Mouse (Mus musculus) cerebellum, adult 11 months (tissue): Measurements from ENCODE around the gene Sh3rf1.

Source experiments
- DNase-seq: peaks from one replicate; pipeline ENCODE4 v3.0.0; 2022

Sh3rf1 gene

GRCm38 (mm10) chr8:61264881-61265280, 41.2 kb downstream of the Sh3rf1 start:
- DNase-seq, result no peak

GRCm38 (mm10) chr8:61265390-61265789, 41.7 kb downstream of the Sh3rf1 start:
- DNase-seq, result no peak

GRCm38 (mm10) chr8:61267061-61267460, 43.4 kb downstream of the Sh3rf1 start:
- no peak for DNase-seq

GRCm38 (mm10) chr8:61267692-61268091, 44.0 kb downstream of the Sh3rf1 start:
- no peak for DNase-seq

- no peak for DNase-seq
Observed at GRCm38 (mm10) chr8:61268233-61268916, 44.7 kb downstream of the Sh3rf1 start.

- DNase-seq, result no peak
Observed at GRCm38 (mm10) chr8:61270016-61270415, 46.3 kb downstream of the Sh3rf1 start.

GRCm38 (mm10) chr8:61270541-61270940, 46.9 kb downstream of the Sh3rf1 start:
- DNase-seq, result no peak

GRCm38 (mm10) chr8:61270961-61271360, 47.3 kb downstream of the Sh3rf1 start:
- no peak for DNase-seq

GRCm38 (mm10) chr8:61272838-61273237, 49.2 kb downstream of the Sh3rf1 start:
- DNase-seq, result no peak

- no peak for DNase-seq
Observed at GRCm38 (mm10) chr8:61273307-61274221, 49.9 kb downstream of the Sh3rf1 start.

- DNase-seq, result no peak
Observed at GRCm38 (mm10) chr8:61274602-61275462, 51.2 kb downstream of the Sh3rf1 start.

- DNase-seq, result no peak
Observed at GRCm38 (mm10) chr8:61275463-61276356, 52.0 kb downstream of the Sh3rf1 start.

- DNase-seq, result no peak
Observed at GRCm38 (mm10) chr8:61276397-61276796, 52.7 kb downstream of the Sh3rf1 start.

GRCm38 (mm10) chr8:61279030-61279429, 55.4 kb downstream of the Sh3rf1 start:
- DNase-seq, result no peak

- DNase-seq, result no peak
Observed at GRCm38 (mm10) chr8:61282303-61283168, 58.9 kb downstream of the Sh3rf1 start.

- DNase-seq, result no peak
Observed at GRCm38 (mm10) chr8:61283169-61284081, 59.8 kb downstream of the Sh3rf1 start.

- DNase-seq, result no peak
Observed at GRCm38 (mm10) chr8:61285896-61286295, 62.2 kb downstream of the Sh3rf1 start.

GRCm38 (mm10) chr8:61286394-61286793, 62.7 kb downstream of the Sh3rf1 start:
- DNase-seq, result no peak

- DNase-seq, result no peak
Observed at GRCm38 (mm10) chr8:61286795-61287385, 63.2 kb downstream of the Sh3rf1 start.
